Comparison of ENCODE assay signal across 23 mouse cellular contexts in the genomic region with DNA sequence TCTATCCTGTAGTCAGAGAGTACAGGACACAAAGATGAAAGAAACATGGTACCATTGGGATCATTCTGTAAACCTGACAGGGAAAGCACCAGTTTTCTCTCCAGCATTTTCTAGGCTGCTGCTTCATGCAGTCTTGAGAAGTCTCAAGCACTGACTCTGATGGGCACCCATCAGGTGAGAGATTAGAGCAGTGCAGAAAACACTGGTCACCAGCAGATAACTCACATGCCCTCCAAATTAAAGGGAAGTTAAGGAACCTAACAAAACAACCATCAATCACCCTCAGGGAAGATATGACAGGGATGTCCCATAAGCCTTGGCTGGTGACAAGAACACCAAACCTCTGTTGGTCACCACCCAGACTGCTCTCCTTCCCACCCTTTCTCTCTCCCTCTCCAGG.
DNase-seq lines count a peak whose midpoint lies in the region; ATAC-seq and TF ChIP-seq lines count a peak whose summit lies in the region.
"Had no signal": no experiment of that assay in that cellular context is flagged by ENCODE, and none has a peak within 500 bp of the region (broad histone marks: within the 10 kb centered on the region; RNA-seq: fewer than 3 reads in every experiment).

No protein-coding gene starts in this region.

- H3K9me3 ChIP-seq in midbrain, embryonic 11.5 days (ENCODE audit: control insufficient read depth, low read length) = no peaks in the 10 kb centered on the region
- no peaks in the 10 kb centered on the region for H3K9me3 ChIP-seq in midbrain, embryonic 15.5 days
- no peaks in the 10 kb centered on the region for H3K9me3 ChIP-seq in MEL (replicated peaks; ENCODE audit: insufficient read depth, low read length)
- H3K9me3 ChIP-seq: G1E had no signal

- H3K9ac ChIP-seq in midbrain, embryonic 11.5 days (ENCODE audit: low read length) = no peak overlapping the region
- no peak overlapping the region for H3K9ac ChIP-seq in midbrain, embryonic 15.5 days
- H3K9ac ChIP-seq in MEL (ENCODE audit: control insufficient read depth, low read depth, low read length, poor library complexity, severe bottlenecking) = no peak overlapping the region

- DNase-seq in midbrain, embryonic 11.5 days (ENCODE audit: low spot score, missing footprints) = peak; percentile 45
- DNase-seq in MEL (ENCODE audit: low read depth, low spot score) (peak; percentile 56), MEL-GATA-1-ER (ENCODE audit: extremely low read depth, low read depth) (peak; percentile 25)
- no peak for DNase-seq in kidney, adult 8-10 months
- no peak for DNase-seq in layer of hippocampus, postnatal 10 days (ENCODE audit: low spot score in 2 of 2)
- DNase-seq: adrenal gland, adult 2 months; adrenal gland, adult 8-10 months; adrenal gland, postnatal 10 days; adrenal gland, postnatal 14 days; adrenal gland, postnatal 25 days; adrenal gland, postnatal 36 days; B cell, adult 2 months; cerebellum, adult 11 months; cerebellum, adult 11-12 months; cerebellum, adult 18-20 months; cerebellum, adult 2 months; cerebellum, adult 8-10 months had no signal

- TF ChIP-seq POLR2A in MEL (IDR thresholded peaks at IDR 0.05; ENCODE audit: control insufficient read depth in 1 of 2, insufficient read depth in 1 of 2, low read depth in 1 of 2, low read length in 2 of 2, poor library complexity in 1 of 2) = no peak

- H3K4me2 ChIP-seq in midbrain, embryonic 11.5 days = no peak overlapping the region
- no peak overlapping the region for H3K4me2 ChIP-seq in midbrain, embryonic 15.5 days

- no peaks in the 10 kb centered on the region for H3K79me2 ChIP-seq in MEL (ENCODE audit: control insufficient read depth, insufficient read depth, low read length, poor library complexity)

- no peak for TF ChIP-seq RAD21 in MEL (IDR thresholded peaks at IDR 0.05; ENCODE audit: low read depth, low read length)

- H3K4me1 ChIP-seq in midbrain, embryonic 11.5 days (ENCODE audit: control insufficient read depth, insufficient read depth, low read length) = no peaks in the 10 kb centered on the region
- H3K4me1 ChIP-seq in midbrain, embryonic 15.5 days = no peaks in the 10 kb centered on the region
- no peaks in the 10 kb centered on the region for H3K4me1 ChIP-seq in MEL (ENCODE audit: control insufficient read depth in 1 of 2, insufficient read depth in 2 of 2, low read length in 2 of 2)

- no peak overlapping the region for H3K4me3 ChIP-seq in midbrain, embryonic 11.5 days (ENCODE audit: low read depth, low read length)
- H3K4me3 ChIP-seq in midbrain, embryonic 15.5 days = no peak overlapping the region
- H3K4me3 ChIP-seq in MEL (ENCODE audit: control insufficient read depth in 1 of 2, insufficient read depth in 1 of 2, low read depth in 2 of 2, low read length in 2 of 2) = no peak overlapping the region

- H3K27me3 ChIP-seq in midbrain, embryonic 11.5 days (ENCODE audit: control insufficient read depth, insufficient read depth, low read length) = no peaks in the 10 kb centered on the region
- H3K27me3 ChIP-seq in midbrain, embryonic 15.5 days (replicated peaks) = no peaks in the 10 kb centered on the region
- H3K27me3 ChIP-seq in MEL (ENCODE audit: control insufficient read depth in 1 of 2, insufficient read depth in 2 of 2, low read length in 2 of 2) = no peaks in the 10 kb centered on the region
- H3K27me3 ChIP-seq: CH12.LX, Patski had no signal

- peak; percentile 45 to 58; a peak in 2 of 4 replicates for TF ChIP-seq EP300 in MEL (IDR thresholded peaks at IDR 0.05; ENCODE audit: low read depth in 1 of 2, low read length in 2 of 2)

- no peak overlapping the region for H3K27ac ChIP-seq in midbrain, embryonic 11.5 days (ENCODE audit: low read depth, low read length)
- H3K27ac ChIP-seq in midbrain, embryonic 15.5 days = no peak overlapping the region
- no peak overlapping the region for H3K27ac ChIP-seq in MEL (ENCODE audit: control insufficient read depth, low read depth, low read length)

- no peak for TF ChIP-seq CTCF in MEL (IDR thresholded peaks at IDR 0.05 in 2 of 3, conservative IDR thresholded peaks at IDR 0.05 in 1 of 3; ENCODE audit: control insufficient read depth in 1 of 3, insufficient read depth in 1 of 3, low read depth in 2 of 3, low read length in 3 of 3, poor library complexity in 1 of 3, severe bottlenecking in 1 of 3)

- ATAC-seq in midbrain, embryonic 11.5 days (ENCODE audit: low FRiP score) = no peak
- no peak for ATAC-seq in midbrain, embryonic 15.5 days (replicated peaks)
- ATAC-seq: activated CD4-positive, CD25-positive, alpha-beta regulatory T cell, adult 4 months; CD4-positive, CD25-positive, alpha-beta regulatory T cell, adult 4 months; Patski had no signal

- no peaks in the 10 kb centered on the region for H3K36me3 ChIP-seq in midbrain, embryonic 11.5 days (ENCODE audit: control insufficient read depth, insufficient read depth, low read length)
- no peaks in the 10 kb centered on the region for H3K36me3 ChIP-seq in midbrain, embryonic 15.5 days (replicated peaks)
- H3K36me3 ChIP-seq in MEL (ENCODE audit: control insufficient read depth in 1 of 2, insufficient read depth in 2 of 2, low read length in 2 of 2) = no peaks in the 10 kb centered on the region

TF ChIP-seq in MEL, 35 proteins besides CTCF, POLR2A, EP300 and RAD21:
- TF ChIP-seq GATA1 (IDR thresholded peaks at IDR 0.05; ENCODE audit: low read depth, low read length) (peak; percentile 46; the same call in 1 of the 2 replicates), ETS1 (IDR thresholded peaks at IDR 0.05; ENCODE audit: low read depth, low read length) (no peak), TCF12 (IDR thresholded peaks at IDR 0.05; ENCODE audit: low read depth, low read length) (0 out of 2 replicates have a peak, but pooled peaks have one; percentile 34), TAL1 (IDR thresholded peaks at IDR 0.05; ENCODE audit: low read length) (peak; percentile 58), RCOR1 (IDR thresholded peaks at IDR 0.05; ENCODE audit: low read depth, low read length) (peak; percentile 35; the same call in 1 of the 2 replicates)

Comparison
In these comparisons a context has a peak if more than half of its experiments do, and no peak if none do; other contexts are left out.
1. DNase-seq: peak in midbrain, embryonic 11.5 days (single experiment), MEL (single experiment) and MEL-GATA-1-ER (single experiment); none in kidney, adult 8-10 months (0 of 2) and layer of hippocampus, postnatal 10 days (0 of 2).